Mouse (Mus musculus) limb, embryonic 15.5 days (tissue): ENCODE measurements around the gene Cdkn1b. TPM values are rescaled to one million over a fixed set of nuclear protein-coding genes. Genes with fewer than 3 reads are reported as not detected.
A peak's percentile ranks its signal among the peaks of the same experiment; 100 is the strongest.

Experiments used
- ATAC-seq: fragments of 200-750 bp; cut with Nextera tagmentation; 2 replicates; pipeline ENCODE4 v1.8.0; 2017; ENCODE audit warnings: low read depth, moderate TSS enrichment; ENCODE audit not compliant: insufficient number of reproducible peaks, low FRiP score, low TSS enrichment
- H3K27ac ChIP-seq: fragments of 300-500 bp; sonication (generic); 2 replicates; pipeline ENCODE4 v1.5.1; 2015; ENCODE audit warnings: moderate library complexity, mild to moderate bottlenecking, inconsistent platforms
- H3K27me3 ChIP-seq: fragments of 300-500 bp; sonication (generic); 2 replicates; pipeline ENCODE4 v1.6.1; 2015; ENCODE audit warnings: inconsistent platforms
- H3K36me3 ChIP-seq: fragments of 300-500 bp; sonication (generic); 2 replicates; pipeline ENCODE4 v1.6.1; 2015; ENCODE audit warnings: inconsistent platforms
- H3K4me1 ChIP-seq: fragments of 300-500 bp; sonication (generic); 2 replicates; pipeline ENCODE4 v1.6.1; 2015; ENCODE audit warnings: inconsistent platforms
- H3K4me2 ChIP-seq: fragments of 300-500 bp; sonication (generic); 2 replicates; pipeline ENCODE4 v1.6.1; 2015; ENCODE audit warnings: mild to moderate bottlenecking, inconsistent platforms
- H3K4me3 ChIP-seq: fragments of 300-500 bp; sonication (generic); 2 replicates; pipeline ENCODE4 v1.5.1; 2015; ENCODE audit warnings: mild to moderate bottlenecking, inconsistent platforms
- H3K9ac ChIP-seq: fragments of 300-500 bp; sonication (generic); 2 replicates; pipeline ENCODE4 v1.6.1; 2015; ENCODE audit warnings: inconsistent platforms
- H3K9me3 ChIP-seq: fragments of 300-500 bp; sonication (generic); 2 replicates; pipeline ENCODE4 v1.6.1; 2016; ENCODE audit warnings: inconsistent platforms
- WGBS: fragments of 180-500 bp; shearing (Covaris S2); methylation state at CpG from one replicate; pipeline ENCODE4 v1.1.7; 2015; 5-methylcytosine and 5-hydroxymethylcytosine counted together
- polyA plus RNA-seq: library from polyadenylated mRNA; unstranded; fragments of >200 nt; fragmentation: Nextera tagmentation; extraction: Ambion mirVana; gene quantifications from 2 replicates; pipeline ENCODE4 v1.2.1, GENCODE M21; 2015

Cdkn1b gene
- polyA plus RNA-seq, 1 experiment from 2014 or later = 19.4 TPM

GRCm38 (mm10) chr6:134887008-134887407 lies 33.2 kb upstream of the Cdkn1b start:
- Histone ChIP-seq H3K4me3 (no peak overlapping the region), H3K36me3 (no peaks in the 10 kb centered on the region; the same call in 1 of the 2 replicates), H3K4me1 (0 out of 2 replicates have a peak, but pooled peaks cover 8% of the 10 kb centered on the region), H3K4me2 (no peak overlapping the region), H3K9ac (no peak overlapping the region), H3K9me3 (no peaks in the 10 kb centered on the region), H3K27ac (no peak overlapping the region), H3K27me3 (no peaks in the 10 kb centered on the region)
- WGBS = 50% methylated on average over 5 of the region's 5 CpGs
- no peak for ATAC-seq

GRCm38 (mm10) chr6:134887711-134888449 lies 32.3 kb upstream of the Cdkn1b start:
- Histone ChIP-seq H3K9me3 (no peaks in the 10 kb centered on the region), H3K4me2 (no peak overlapping the region), H3K27me3 (no peaks in the 10 kb centered on the region), H3K9ac (no peak overlapping the region), H3K36me3 (no peaks in the 10 kb centered on the region), H3K4me1 (0 out of 2 replicates have a peak, but pooled peaks cover 8% of the 10 kb centered on the region), H3K4me3 (no peak overlapping the region), H3K27ac (no peak overlapping the region)
- 4% methylated on average over 10 of the region's 10 CpGs for WGBS
- ATAC-seq = no peak

DNA sequence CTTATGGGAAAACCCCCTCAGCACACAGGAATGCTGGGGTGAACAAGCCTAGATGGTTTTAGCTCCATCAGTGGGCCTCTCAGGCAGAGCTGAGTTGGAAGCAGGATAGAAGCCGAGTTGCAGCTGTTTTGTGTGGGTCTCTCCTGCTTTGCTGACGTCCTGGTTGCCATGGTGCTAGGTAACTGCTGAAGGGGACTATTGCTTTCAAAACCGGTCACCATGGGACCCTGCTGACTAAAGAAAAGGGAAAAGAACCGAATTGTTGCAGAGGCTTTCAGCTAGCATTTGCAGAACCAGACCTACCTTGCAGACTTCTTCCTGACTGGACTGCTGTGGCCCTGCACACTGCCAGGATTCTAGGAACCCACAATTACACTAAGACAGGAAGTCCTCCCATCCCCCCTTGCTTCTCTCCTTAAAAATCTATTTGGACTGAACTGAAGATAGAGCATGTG lies 31.6 kb upstream of the Cdkn1b start:
- no peak overlapping the region for H3K27ac ChIP-seq
- H3K9me3 ChIP-seq = no peaks in the 10 kb centered on the region
- ATAC-seq = no peak
- no peak overlapping the region for H3K9ac ChIP-seq
- H3K4me2 ChIP-seq = no peak overlapping the region
- H3K27me3 ChIP-seq = no peaks in the 10 kb centered on the region
- H3K4me1 ChIP-seq = 0 out of 2 replicates have a peak, but pooled peaks cover 8% of the 10 kb centered on the region
- no peak overlapping the region for H3K4me3 ChIP-seq
- no peaks in the 10 kb centered on the region for H3K36me3 ChIP-seq
- WGBS = 5% methylated on average over 4 of the region's 4 CpGs

DNA sequence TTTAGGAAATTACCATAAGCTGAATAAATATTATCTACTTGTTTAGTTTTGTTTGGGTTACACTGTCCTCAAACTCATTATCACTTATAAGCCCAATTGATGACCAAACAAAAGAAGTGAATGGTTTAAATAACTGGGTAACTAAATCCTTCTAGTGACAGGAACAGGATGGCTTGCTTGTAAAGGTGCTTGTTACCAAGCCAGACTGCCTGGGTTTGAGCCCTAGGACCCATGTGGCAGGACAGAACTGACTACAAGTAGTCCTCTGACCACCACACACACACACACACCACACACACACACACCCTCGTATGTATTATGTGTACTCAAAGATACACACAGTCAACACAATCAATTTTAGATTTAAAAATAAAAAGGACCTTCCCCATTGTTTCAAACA lies 30.4 kb upstream of the Cdkn1b start:
- Histone ChIP-seq H3K9ac (no peak overlapping the region), H3K27ac (no peak overlapping the region), H3K27me3 (no peaks in the 10 kb centered on the region), H3K9me3 (no peaks in the 10 kb centered on the region), H3K4me2 (no peak overlapping the region), H3K4me1 (0 out of 2 replicates have a peak, but pooled peaks cover 8% of the 10 kb centered on the region), H3K4me3 (no peak overlapping the region), H3K36me3 (no peaks in the 10 kb centered on the region)
- WGBS = 55% methylated on average over 1 of the region's 1 CpGs
- ATAC-seq = no peak

DNA sequence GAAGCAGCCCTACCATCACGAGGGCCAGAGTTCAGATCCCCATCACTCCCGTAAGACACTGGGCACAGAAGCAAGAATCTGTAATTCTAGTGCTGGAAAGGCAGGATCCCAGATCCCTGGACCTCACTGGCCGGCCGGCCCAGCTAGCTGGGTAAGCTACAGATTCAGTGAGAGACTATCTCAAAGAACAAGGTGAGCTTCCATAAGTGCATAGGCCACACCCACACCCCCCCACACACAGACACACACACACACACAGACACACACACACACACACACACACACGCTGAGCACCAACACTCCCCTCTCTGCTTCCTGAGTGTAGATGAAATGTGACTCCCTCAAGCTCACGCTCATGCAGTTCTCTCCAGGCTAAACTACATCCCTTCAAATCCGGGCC lies 29.8 kb upstream of the Cdkn1b start:
- no peak for ATAC-seq
- Histone ChIP-seq H3K27ac (no peak overlapping the region), H3K9ac (no peak overlapping the region), H3K27me3 (no peaks in the 10 kb centered on the region), H3K36me3 (no peaks in the 10 kb centered on the region), H3K9me3 (no peaks in the 10 kb centered on the region), H3K4me3 (no peak overlapping the region), H3K4me1 (0 out of 2 replicates have a peak, but pooled peaks cover 8% of the 10 kb centered on the region), H3K4me2 (no peak overlapping the region)
- WGBS = 74% methylated on average over 7 of the region's 7 CpGs

DNA sequence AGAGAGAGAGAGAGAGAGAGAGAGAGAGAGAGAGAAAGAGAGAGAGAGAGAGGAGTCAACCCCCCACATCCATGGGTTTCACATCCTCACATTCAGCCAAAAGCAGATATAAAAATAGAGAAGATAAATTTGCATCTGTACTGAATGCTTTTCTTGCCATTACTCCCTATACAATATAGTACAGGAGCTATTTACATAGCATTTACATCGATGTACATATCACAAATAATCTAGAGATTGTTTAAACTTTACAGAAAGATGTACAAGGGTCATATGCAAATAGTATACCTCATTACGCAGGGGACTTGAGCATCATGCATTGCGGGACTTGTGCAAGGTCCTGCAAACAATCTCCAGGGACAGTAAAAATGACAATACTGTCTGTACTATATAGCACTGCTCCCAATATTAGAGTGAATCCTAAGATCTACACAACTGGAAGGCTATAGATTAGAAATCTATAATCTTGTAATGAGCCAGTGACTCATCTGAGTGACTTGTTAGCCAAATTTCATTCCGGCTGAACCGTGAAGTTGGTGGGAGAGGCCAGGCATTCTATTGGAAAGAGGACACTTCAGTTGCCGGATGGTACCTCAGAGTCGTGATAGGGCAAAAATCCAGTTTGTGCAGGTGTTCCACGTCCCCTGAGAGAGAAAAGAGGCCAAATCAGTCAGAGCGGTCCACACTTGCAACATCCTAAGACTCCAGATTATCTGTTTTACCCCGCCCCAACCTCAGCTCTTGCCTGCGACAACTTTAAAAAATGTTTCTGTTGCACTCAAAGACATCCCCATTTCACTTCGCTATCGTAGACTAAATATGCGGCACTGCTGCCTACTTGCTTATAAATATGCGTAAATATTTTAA lies 23.4 kb upstream of the Cdkn1b start:
- WGBS = 51% methylated on average over 15 of the region's 15 CpGs
- Histone ChIP-seq H3K27me3 (no peaks in the 10 kb centered on the region), H3K36me3 (no peaks in the 10 kb centered on the region), H3K4me3 (peak overlapping the region; percentile 60), H3K9me3 (no peaks in the 10 kb centered on the region), H3K27ac (0 out of 2 replicates have a peak overlapping the region, but pooled peaks have one; percentile 100), H3K4me1 (peaks cover 6% of the 10 kb centered on the region; the same call in 1 of the 2 replicates), H3K4me2 (peak overlapping the region; percentile 75), H3K9ac (peak overlapping the region; percentile 89)
- no peak for ATAC-seq

DNA sequence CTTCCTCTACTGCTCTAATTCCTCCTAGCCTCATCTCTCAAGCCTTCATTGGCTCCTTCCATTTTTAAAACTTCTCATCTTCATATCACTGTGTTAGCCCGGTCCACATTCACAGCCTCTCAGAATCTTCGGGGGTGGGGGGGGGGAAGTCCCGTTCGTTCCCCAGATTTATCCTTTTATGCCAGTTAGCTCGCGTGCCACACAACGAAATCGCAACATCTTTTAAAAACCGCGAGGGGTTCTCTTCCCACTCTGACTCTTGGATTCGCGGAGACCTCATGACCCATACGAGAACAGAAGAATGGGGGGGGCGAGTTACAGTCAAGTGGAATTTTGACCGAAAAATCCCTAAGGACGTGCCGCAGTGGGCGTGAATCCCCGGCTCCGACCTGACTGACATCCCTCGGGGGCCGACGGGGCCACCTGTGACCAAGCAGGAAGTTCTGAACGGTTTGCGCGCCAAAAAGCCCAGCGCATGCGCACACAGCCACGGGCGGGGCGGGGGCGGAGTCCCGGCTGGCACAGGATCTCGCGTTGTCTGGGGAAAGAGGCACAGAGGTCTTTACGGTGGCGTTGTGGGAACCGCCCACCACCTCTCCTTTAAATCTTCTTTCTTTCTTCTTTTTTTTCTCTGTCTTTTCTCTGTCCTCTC lies 22.6 kb upstream of the Cdkn1b start:
- Histone ChIP-seq H3K27me3 (no peaks in the 10 kb centered on the region), H3K36me3 (no peaks in the 10 kb centered on the region), H3K4me3 (peak overlapping the region; percentile 60), H3K9me3 (no peaks in the 10 kb centered on the region), H3K4me1 (peaks cover 6% of the 10 kb centered on the region; the same call in 1 of the 2 replicates), H3K9ac (peak overlapping the region; percentile 89), H3K27ac (peak overlapping the region; percentile 100), H3K4me2 (peak overlapping the region; percentile 75)
- peak; percentile 90 for ATAC-seq
- under 1% methylated on average over 38 of the region's 38 CpGs for WGBS

GRCm38 (mm10) chr6:134898095-134898965 lies 21.9 kb upstream of the Cdkn1b start, which contains the start of gene Gpr19:
TSS of gene Gpr19 (minus strand) at chr6:134898578.
- ATAC-seq = peak; percentile 93
- Histone ChIP-seq H3K27ac (peak within 1 kb of the TSS; percentile 100), H3K4me3 (peak within 1 kb of the TSS; percentile 60), H3K27me3 (no peaks in the 10 kb centered on the region), H3K4me1 (peaks cover 6% of the 10 kb centered on the region; the same call in 1 of the 2 replicates), H3K36me3 (no peaks in the 10 kb centered on the region), H3K9ac (peak within 1 kb of the TSS; percentile 89), H3K4me2 (peak within 1 kb of the TSS; percentile 75), H3K9me3 (no peaks in the 10 kb centered on the region)
- WGBS = under 1% methylated on average over 51 of the region's 51 CpGs

DNA sequence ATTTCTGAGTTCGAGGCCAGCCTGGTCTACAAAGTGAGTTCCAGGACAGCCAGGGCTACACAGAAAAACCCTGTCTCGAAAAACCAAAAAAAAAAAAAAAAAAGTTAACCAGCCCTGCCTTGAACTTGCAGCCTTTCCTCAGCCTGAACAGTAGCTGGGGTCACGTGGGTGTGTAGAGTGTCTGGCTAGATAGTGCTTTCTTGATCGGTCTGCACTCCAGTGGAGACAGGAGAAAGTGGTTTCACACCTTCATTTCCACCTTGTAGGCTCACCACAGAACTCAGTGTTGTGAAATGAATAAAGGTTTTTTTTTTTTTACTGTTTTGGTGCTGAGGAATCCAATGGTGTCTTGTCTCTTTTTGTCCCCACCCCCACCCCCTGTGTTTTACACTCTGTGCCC lies 16.8 kb upstream of the Cdkn1b start:
- 81% methylated on average over 4 of the region's 4 CpGs for WGBS
- Histone ChIP-seq H3K4me1 (no peaks in the 10 kb centered on the region; the same call in 1 of the 2 replicates), H3K27me3 (no peaks in the 10 kb centered on the region), H3K4me2 (no peak overlapping the region), H3K27ac (no peak overlapping the region), H3K9ac (no peak overlapping the region), H3K9me3 (no peaks in the 10 kb centered on the region), H3K4me3 (no peak overlapping the region), H3K36me3 (no peaks in the 10 kb centered on the region)
- no peak for ATAC-seq

- H3K4me3 ChIP-seq = no peak overlapping the region
- no peak overlapping the region for H3K4me2 ChIP-seq
- no peak overlapping the region for H3K27ac ChIP-seq
- WGBS = 86% methylated on average over 10 of the region's 10 CpGs
- H3K27me3 ChIP-seq = no peaks in the 10 kb centered on the region
- ATAC-seq = no peak
- H3K4me1 ChIP-seq = no peaks in the 10 kb centered on the region; the same call in 1 of the 2 replicates
- H3K9me3 ChIP-seq = no peaks in the 10 kb centered on the region
- H3K36me3 ChIP-seq = no peaks in the 10 kb centered on the region
- no peak overlapping the region for H3K9ac ChIP-seq
Observed at GRCm38 (mm10) chr6:134903891-134904884, 16.0 kb upstream of the Cdkn1b start.
